Mouse (Mus musculus): ENCODE measurements around the gene Zfp609. TPM values are rescaled to one million over a fixed set of nuclear protein-coding genes. Genes with fewer than 3 reads are reported as not detected.
A peak's percentile ranks its signal among the peaks of the same experiment; 100 is the strongest.
"Not testable (repeated sequence)": the region's sequence is repeated elsewhere in the genome, so short reads cannot be mapped to it uniquely, and the experiment has no call there.

Gene Zfp609
- polyA plus RNA-seq, 1 experiment from 2014 or later = 5.8 TPM

DNA sequence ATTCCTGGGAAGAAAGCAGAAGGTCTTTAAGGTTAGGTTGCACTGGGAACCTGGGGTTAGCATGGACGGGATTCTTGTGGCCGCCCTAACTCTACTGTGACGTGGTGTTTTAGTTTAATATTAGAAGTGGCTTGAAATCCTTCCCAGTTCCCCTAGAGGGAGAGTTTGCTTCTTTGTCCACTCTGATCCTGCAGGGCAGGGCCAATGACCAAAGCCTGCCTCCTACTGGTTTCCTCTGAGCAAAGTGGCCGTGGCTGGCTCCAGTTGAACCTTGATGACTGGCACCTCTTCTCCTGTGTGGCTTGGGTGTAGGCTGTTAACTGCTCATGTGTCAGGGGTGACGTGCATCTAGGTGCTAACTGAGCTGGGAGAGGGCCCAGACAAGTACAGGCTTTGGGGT is 166.3 kb downstream of the Zfp609 start:
- Histone ChIP-seq H3K36me3 (ENCODE audit: control insufficient read depth, insufficient read depth, low read length) (no peaks in the 10 kb centered on the region), H3K9me3 (ENCODE audit: control insufficient read depth, low read length) (no peaks in the 10 kb centered on the region), H3K27me3 (replicated peaks; ENCODE audit: control insufficient read depth, insufficient read depth, low read length) (no peaks in the 10 kb centered on the region), H3K4me3 (ENCODE audit: low read depth, low read length) (no peak overlapping the region), H3K9ac (ENCODE audit: low read depth, low read length) (no peak overlapping the region), H3K4me2 (no peak overlapping the region), H3K27ac (ENCODE audit: low read depth, low read length) (no peak overlapping the region), H3K4me1 (replicated peaks; ENCODE audit: control insufficient read depth, insufficient read depth, low read length) (no peaks in the 10 kb centered on the region)
- WGBS = 73% methylated on average over 5 of the region's 5 CpGs
- DNase-seq (ENCODE audit: low spot score) (no peak), ATAC-seq (replicated peaks; ENCODE audit: low FRiP score) (no peak)

DNA sequence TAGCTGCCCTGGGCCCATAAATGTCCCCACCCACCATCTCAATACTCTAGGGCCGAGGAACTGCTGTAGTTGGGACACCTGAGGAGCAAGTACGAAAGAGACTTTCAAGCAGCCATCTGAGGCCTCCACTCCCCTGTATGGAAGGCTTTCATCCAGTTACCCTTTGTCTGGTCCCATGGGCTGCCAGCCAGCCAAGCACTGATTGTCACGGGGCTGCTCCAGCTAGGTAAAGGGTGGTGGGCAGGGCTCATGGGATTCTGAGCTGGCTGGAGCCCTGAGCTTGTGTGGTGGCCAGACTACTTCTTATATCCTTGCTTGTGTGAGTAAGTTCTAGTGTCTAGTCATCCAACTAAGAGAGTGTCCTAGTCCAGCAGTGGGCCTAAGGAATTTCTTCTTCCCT is 170.1 kb downstream of the Zfp609 start:
- Histone ChIP-seq H3K27ac (ENCODE audit: low read depth, low read length) (no peak overlapping the region), H3K9me3 (ENCODE audit: control insufficient read depth, low read length) (no peaks in the 10 kb centered on the region), H3K4me2 (no peak overlapping the region), H3K4me1 (replicated peaks; ENCODE audit: control insufficient read depth, insufficient read depth, low read length) (no peaks in the 10 kb centered on the region), H3K4me3 (ENCODE audit: low read depth, low read length) (no peak overlapping the region), H3K9ac (ENCODE audit: low read depth, low read length) (no peak overlapping the region), H3K36me3 (ENCODE audit: control insufficient read depth, insufficient read depth, low read length) (no peaks in the 10 kb centered on the region), H3K27me3 (replicated peaks; ENCODE audit: control insufficient read depth, insufficient read depth, low read length) (no peaks in the 10 kb centered on the region)
- WGBS = 79% methylated on average over 3 of the region's 3 CpGs
- ATAC-seq (replicated peaks; ENCODE audit: low FRiP score) (no peak), DNase-seq (ENCODE audit: low spot score) (no peak)

DNA sequence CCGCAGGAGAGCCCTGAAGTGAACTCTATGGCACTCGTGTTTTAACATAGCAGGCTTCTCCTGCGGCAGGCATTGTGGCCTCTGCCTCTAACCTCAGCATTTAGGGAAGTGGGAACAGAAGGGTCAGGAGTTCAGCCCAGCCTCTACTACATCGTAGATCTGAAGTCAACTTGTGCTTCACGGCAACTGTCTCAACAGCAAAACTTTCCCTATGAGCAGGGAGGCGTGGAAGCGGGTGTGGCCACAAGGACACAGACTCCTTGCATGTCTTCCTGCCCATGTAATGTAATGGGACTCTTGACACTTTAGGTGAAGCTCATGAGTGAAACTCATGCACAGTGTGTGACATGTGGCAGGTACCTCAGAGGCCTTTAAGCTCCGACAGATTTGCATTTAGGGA is 171.8 kb downstream of the Zfp609 start:
- WGBS = 67% methylated on average over 8 of the region's 8 CpGs
- Histone ChIP-seq H3K4me3 (ENCODE audit: low read depth, low read length) (no peak overlapping the region), H3K27ac (ENCODE audit: low read depth, low read length) (no peak overlapping the region), H3K9me3 (ENCODE audit: control insufficient read depth, low read length) (no peaks in the 10 kb centered on the region), H3K27me3 (replicated peaks; ENCODE audit: control insufficient read depth, insufficient read depth, low read length) (no peaks in the 10 kb centered on the region), H3K9ac (ENCODE audit: low read depth, low read length) (no peak overlapping the region), H3K4me1 (replicated peaks; ENCODE audit: control insufficient read depth, insufficient read depth, low read length) (peaks cover under 1% of the 10 kb centered on the region), H3K4me2 (no peak overlapping the region), H3K36me3 (ENCODE audit: control insufficient read depth, insufficient read depth, low read length) (no peaks in the 10 kb centered on the region)
- ATAC-seq (replicated peaks; ENCODE audit: low FRiP score) (no peak), DNase-seq (ENCODE audit: low spot score) (no peak)

DNA sequence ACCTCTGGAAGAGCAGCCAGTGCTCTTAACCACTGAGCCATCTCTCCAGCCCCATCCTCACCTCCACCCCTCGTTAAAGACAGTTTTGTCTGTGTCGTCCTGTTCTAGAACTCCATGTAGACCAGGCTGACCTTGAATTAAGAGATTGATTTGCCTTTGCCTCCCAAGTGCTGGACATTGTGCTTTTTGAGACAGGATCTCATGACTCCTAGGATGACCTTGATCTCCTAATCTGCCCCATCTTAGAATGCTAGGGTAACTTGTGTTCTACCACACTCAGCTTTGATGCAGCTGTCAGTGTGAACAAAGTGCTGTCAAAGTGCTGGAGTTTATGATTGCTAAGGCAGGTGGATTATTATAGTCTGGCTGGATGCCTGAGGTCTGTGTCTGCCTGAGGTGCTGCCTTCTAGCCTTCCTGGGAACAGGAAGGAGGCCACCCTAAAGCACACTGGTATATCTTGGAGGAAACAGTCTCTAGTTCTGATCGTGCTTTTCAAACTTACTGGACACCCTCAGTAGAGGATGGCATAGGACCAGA is 172.6 kb downstream of the Zfp609 start:
- Histone ChIP-seq H3K36me3 (ENCODE audit: control insufficient read depth, insufficient read depth, low read length) (no peaks in the 10 kb centered on the region), H3K9me3 (ENCODE audit: control insufficient read depth, low read length) (no peaks in the 10 kb centered on the region), H3K27me3 (replicated peaks; ENCODE audit: control insufficient read depth, insufficient read depth, low read length) (no peaks in the 10 kb centered on the region), H3K4me2 (no peak overlapping the region), H3K4me3 (ENCODE audit: low read depth, low read length) (no peak overlapping the region), H3K9ac (ENCODE audit: low read depth, low read length) (no peak overlapping the region), H3K27ac (ENCODE audit: low read depth, low read length) (no peak overlapping the region), H3K4me1 (replicated peaks; ENCODE audit: control insufficient read depth, insufficient read depth, low read length) (peaks cover 8% of the 10 kb centered on the region)
- 65% methylated on average over 3 of the region's 3 CpGs for WGBS
- DNase-seq (ENCODE audit: low spot score) = no peak
- no peak for ATAC-seq (replicated peaks; ENCODE audit: low FRiP score)

- Histone ChIP-seq H3K27ac (ENCODE audit: low read depth, low read length) (no peak overlapping the region), H3K27me3 (replicated peaks; ENCODE audit: control insufficient read depth, insufficient read depth, low read length) (no peaks in the 10 kb centered on the region), H3K36me3 (ENCODE audit: control insufficient read depth, insufficient read depth, low read length) (no peaks in the 10 kb centered on the region), H3K9ac (ENCODE audit: low read depth, low read length) (no peak overlapping the region), H3K9me3 (ENCODE audit: control insufficient read depth, low read length) (no peaks in the 10 kb centered on the region), H3K4me1 (replicated peaks; ENCODE audit: control insufficient read depth, insufficient read depth, low read length) (peaks cover 11% of the 10 kb centered on the region), H3K4me3 (ENCODE audit: low read depth, low read length) (no peak overlapping the region), H3K4me2 (no peak overlapping the region)
- 91% methylated on average over 4 of the region's 4 CpGs for WGBS
- ATAC-seq (replicated peaks; ENCODE audit: low FRiP score) = no peak
- no peak for DNase-seq (ENCODE audit: low spot score)
Measured at GRCm38 (mm10) chr9:65653741-65654140, 173.6 kb downstream of the Zfp609 start.

DNA sequence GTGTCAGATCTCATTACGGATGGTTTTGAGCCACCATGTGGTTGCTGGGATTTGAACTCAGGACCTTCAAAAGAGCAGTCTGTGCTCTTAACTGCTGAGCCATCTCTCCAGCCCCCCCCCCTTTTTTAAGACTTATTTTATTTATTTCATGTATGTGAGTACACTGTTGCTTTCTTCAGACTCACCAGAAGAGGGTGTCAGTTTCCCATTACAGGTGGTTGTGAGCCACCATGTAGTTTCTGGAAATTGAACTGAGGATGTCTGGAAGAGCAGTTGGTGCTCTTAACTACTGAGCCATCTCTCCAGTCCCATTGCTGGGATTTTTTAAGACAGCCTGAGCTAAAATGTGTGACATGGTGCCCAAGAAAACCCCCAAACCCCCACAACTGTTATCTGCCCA is 175.4 kb downstream of the Zfp609 start:
- not testable (repeated sequence) for H3K27ac ChIP-seq (ENCODE audit: low read depth, low read length); H3K4me3 ChIP-seq (ENCODE audit: low read depth, low read length); H3K36me3 ChIP-seq (ENCODE audit: control insufficient read depth, insufficient read depth, low read length); DNase-seq (ENCODE audit: low spot score); ATAC-seq (replicated peaks; ENCODE audit: low FRiP score); H3K4me2 ChIP-seq; H3K9ac ChIP-seq (ENCODE audit: low read depth, low read length); H3K9me3 ChIP-seq (ENCODE audit: control insufficient read depth, low read length); H3K27me3 ChIP-seq (replicated peaks; ENCODE audit: control insufficient read depth, insufficient read depth, low read length)
- WGBS = 85% methylated on average over 1 of the region's 1 CpGs
- H3K4me1 ChIP-seq (replicated peaks; ENCODE audit: control insufficient read depth, insufficient read depth, low read length) = peaks cover 11% of the 10 kb centered on the region

DNA sequence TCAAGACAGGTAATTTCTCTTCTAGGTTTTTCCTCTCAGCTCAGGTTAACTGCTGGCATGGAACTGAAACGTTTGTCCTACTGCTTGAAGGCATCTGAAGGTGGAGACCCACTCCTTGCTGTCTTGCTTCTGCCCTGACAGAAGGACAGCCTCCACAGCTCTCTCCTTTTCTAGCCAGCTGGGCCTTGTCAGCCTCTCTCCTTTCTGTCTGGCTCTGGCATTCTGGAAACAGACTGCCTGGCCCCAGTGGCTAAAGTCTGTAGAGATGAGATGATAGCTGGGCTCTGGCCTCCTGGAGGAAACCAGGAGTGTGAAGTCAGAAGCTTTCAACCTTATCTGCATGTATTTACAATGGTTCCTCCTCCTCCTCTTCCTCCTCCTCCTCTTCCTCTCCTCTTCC is 177.4 kb downstream of the Zfp609 start:
- Histone ChIP-seq H3K27ac (ENCODE audit: low read depth, low read length) (peak overlapping the region; percentile 21; the same call in 1 of the 2 replicates), H3K36me3 (ENCODE audit: control insufficient read depth, insufficient read depth, low read length) (no peaks in the 10 kb centered on the region), H3K4me3 (ENCODE audit: low read depth, low read length) (no peak overlapping the region), H3K4me2 (no peak overlapping the region), H3K9me3 (ENCODE audit: control insufficient read depth, low read length) (no peaks in the 10 kb centered on the region), H3K27me3 (replicated peaks; ENCODE audit: control insufficient read depth, insufficient read depth, low read length) (no peaks in the 10 kb centered on the region), H3K9ac (ENCODE audit: low read depth, low read length) (no peak overlapping the region), H3K4me1 (replicated peaks; ENCODE audit: control insufficient read depth, insufficient read depth, low read length) (peaks cover 11% of the 10 kb centered on the region)
- ATAC-seq (replicated peaks; ENCODE audit: low FRiP score) = no peak
- DNase-seq (ENCODE audit: low spot score) = no peak
- WGBS = 21% methylated on average over 1 of the region's 1 CpGs

DNA sequence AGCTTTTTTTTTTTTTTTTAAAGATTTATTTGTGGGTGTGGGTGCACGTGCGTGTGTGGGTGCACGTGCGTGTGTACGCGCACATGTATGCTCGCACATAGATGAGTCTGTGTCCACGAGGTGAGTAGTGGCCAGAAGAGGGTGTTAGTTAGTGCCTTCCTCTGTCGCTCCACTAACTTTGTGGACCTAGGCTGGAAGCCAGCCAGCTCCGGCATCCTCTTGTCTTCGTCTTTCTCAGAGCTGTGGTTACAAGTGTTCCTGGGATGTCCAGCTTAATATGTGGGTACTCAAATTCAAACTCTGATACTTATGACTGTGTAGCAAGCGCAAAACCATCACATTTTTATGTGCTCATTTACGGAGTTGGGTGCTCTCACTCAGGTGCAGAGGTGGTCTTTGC is 178.6 kb downstream of the Zfp609 start:
- H3K4me1 ChIP-seq (replicated peaks; ENCODE audit: control insufficient read depth, insufficient read depth, low read length) = peaks cover 11% of the 10 kb centered on the region
- no peak for ATAC-seq (replicated peaks; ENCODE audit: low FRiP score)
- H3K27me3 ChIP-seq (replicated peaks; ENCODE audit: control insufficient read depth, insufficient read depth, low read length) = no peaks in the 10 kb centered on the region
- no peak for DNase-seq (ENCODE audit: low spot score)
- 91% methylated on average over 13 of the region's 13 CpGs for WGBS
- no peak overlapping the region for H3K27ac ChIP-seq (ENCODE audit: low read depth, low read length)
- no peak overlapping the region for H3K4me2 ChIP-seq
- H3K9me3 ChIP-seq (ENCODE audit: control insufficient read depth, low read length) = no peaks in the 10 kb centered on the region
- H3K4me3 ChIP-seq (ENCODE audit: low read depth, low read length) = no peak overlapping the region
- H3K9ac ChIP-seq (ENCODE audit: low read depth, low read length) = no peak overlapping the region
- no peaks in the 10 kb centered on the region for H3K36me3 ChIP-seq (ENCODE audit: control insufficient read depth, insufficient read depth, low read length)

DNA sequence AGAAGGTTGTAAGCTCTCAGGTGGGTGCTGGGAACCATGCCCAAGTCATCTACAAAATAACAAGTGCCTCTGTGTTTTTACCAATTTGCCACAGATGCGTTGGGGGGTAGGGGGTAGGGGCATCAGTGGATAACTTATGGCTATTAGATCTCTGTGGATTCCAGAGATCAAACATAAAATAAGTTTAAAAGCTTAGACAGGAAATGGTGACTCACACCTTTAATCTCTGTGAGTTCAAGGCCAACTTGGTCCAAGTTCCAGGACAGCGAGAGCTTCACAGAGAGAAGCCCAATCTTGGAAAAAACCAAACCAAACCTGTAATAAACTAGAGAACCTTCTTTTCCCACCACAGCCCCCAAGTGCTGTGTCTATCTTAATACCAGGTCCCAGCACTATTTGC is 180.6 kb downstream of the Zfp609 start:
- no peak overlapping the region for H3K4me3 ChIP-seq (ENCODE audit: low read depth, low read length)
- WGBS = 80% methylated on average over 2 of the region's 2 CpGs
- DNase-seq (ENCODE audit: low spot score) = no peak
- no peak for ATAC-seq (replicated peaks; ENCODE audit: low FRiP score)
- H3K4me2 ChIP-seq = no peak overlapping the region
- H3K9me3 ChIP-seq (ENCODE audit: control insufficient read depth, low read length) = no peaks in the 10 kb centered on the region
- no peak overlapping the region for H3K27ac ChIP-seq (ENCODE audit: low read depth, low read length)
- no peaks in the 10 kb centered on the region for H3K27me3 ChIP-seq (replicated peaks; ENCODE audit: control insufficient read depth, insufficient read depth, low read length)
- no peaks in the 10 kb centered on the region for H3K36me3 ChIP-seq (ENCODE audit: control insufficient read depth, insufficient read depth, low read length)
- peaks cover 11% of the 10 kb centered on the region for H3K4me1 ChIP-seq (replicated peaks; ENCODE audit: control insufficient read depth, insufficient read depth, low read length)
- H3K9ac ChIP-seq (ENCODE audit: low read depth, low read length) = no peak overlapping the region
